27 mouse cellular contexts compared by ENCODE assay signal in the genomic region with DNA sequence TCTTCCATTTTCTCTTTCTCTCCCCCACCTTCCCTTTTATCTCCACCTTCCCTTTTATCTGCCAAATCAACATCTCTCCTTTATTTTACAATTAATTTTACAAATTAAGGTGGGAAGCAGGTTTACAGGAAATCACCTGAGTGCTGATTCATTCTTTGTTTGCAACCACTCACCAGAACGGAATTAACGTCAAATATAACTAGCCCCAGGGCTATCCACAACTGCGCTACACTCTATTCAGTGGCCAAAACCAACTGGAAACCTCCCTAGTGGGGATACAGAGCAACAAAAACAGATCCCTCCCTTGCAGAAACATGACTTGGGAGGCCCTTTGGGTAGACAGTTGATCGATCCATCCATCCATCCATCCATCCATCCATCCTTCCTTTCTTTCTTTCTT.
"Had no signal": no experiment of that assay in that cellular context is flagged by ENCODE, and none has a peak within 500 bp of the region (broad histone marks: within the 10 kb centered on the region; RNA-seq: fewer than 3 reads in every experiment).

No protein-coding gene starts in this region.

- H3K9ac ChIP-seq: heart, embryonic 12.5 days; hindbrain, embryonic 12.5 days; hindbrain, embryonic 14.5 days; intestine, embryonic 15.5 days; limb, embryonic 12.5 days; liver, embryonic 13.5 days; liver, embryonic 15.5 days had no signal

- H3K4me2 ChIP-seq: heart, embryonic 12.5 days; hindbrain, embryonic 12.5 days; hindbrain, embryonic 14.5 days; intestine, embryonic 15.5 days; limb, embryonic 12.5 days; liver, embryonic 11.5 days; liver, embryonic 13.5 days; liver, embryonic 15.5 days had no signal

- H3K4me3 ChIP-seq: gastrocnemius, adult 2 months; heart, embryonic 10.5 days; heart, embryonic 12.5 days; hindbrain, embryonic 10.5 days; hindbrain, embryonic 12.5 days; intestine, embryonic 15.5 days; left cerebral cortex, adult 2 months; limb, embryonic 10.5 days; limb, embryonic 12.5 days; liver, embryonic 13.5 days; liver, embryonic 15.5 days had no signal

- H3K9me3 ChIP-seq: heart, embryonic 10.5 days; hindbrain, embryonic 12.5 days; intestine, embryonic 15.5 days; limb, embryonic 10.5 days; liver, embryonic 13.5 days; liver, embryonic 15.5 days had no signal

- H3K36me3 ChIP-seq: intestine, embryonic 15.5 days had no signal

- H3K4me1 ChIP-seq: heart, embryonic 10.5 days; heart, embryonic 12.5 days; hindbrain, embryonic 10.5 days; hindbrain, embryonic 12.5 days; intestine, embryonic 15.5 days; limb, embryonic 10.5 days; limb, embryonic 12.5 days; liver, embryonic 13.5 days; liver, embryonic 15.5 days had no signal

- DNase-seq: gastrocnemius, adult 2 months; gastrocnemius, postnatal 10 days; gastrocnemius, postnatal 25 days; heart, adult 18-20 months; heart, postnatal 10 days; heart, postnatal 4 days; kidney, adult 18-20 months; kidney, adult 8-10 months; kidney, postnatal 10 days; kidney, postnatal 25 days; kidney, postnatal 4 days; liver; liver, embryonic 13.5 days had no signal

- H3K27me3 ChIP-seq: heart, embryonic 12.5 days; hindbrain, embryonic 12.5 days; intestine, embryonic 15.5 days; limb, embryonic 12.5 days; liver, embryonic 13.5 days; liver, embryonic 15.5 days had no signal

- ATAC-seq: hindbrain, embryonic 16.5 days; inflammation-experienced regulatory T-cells, adult 6 months; intestine, embryonic 15.5 days; intestine, postnatal 0 days had no signal

- H3K27ac ChIP-seq: heart, embryonic 10.5 days; hindbrain, embryonic 10.5 days; hindbrain, embryonic 12.5 days; hindbrain, embryonic 14.5 days; intestine, embryonic 15.5 days; limb, embryonic 10.5 days; limb, embryonic 12.5 days; liver, embryonic 13.5 days; liver, embryonic 15.5 days had no signal
